Mouse (Mus musculus) monocyte, adult 5-6 weeks (primary cell): Measurements from ENCODE around the gene Hoxa7. TPM values are rescaled to one million over a fixed set of nuclear protein-coding genes. Genes with fewer than 3 reads are reported as not detected.
A peak's percentile ranks its signal among the peaks of the same experiment; 100 is the strongest.

ENCODE experiments used
- ATAC-seq: fragments of 153-309, 156-312 bp; replicated peaks from 2 replicates; pipeline ENCODE4 v1.8.0; 2017; ENCODE audit warnings: mild to moderate bottlenecking; ENCODE audit not compliant: low TSS enrichment, insufficient number of reproducible peaks, severe bottlenecking, poor library complexity, low FRiP score
- total RNA-seq: library from RNA; stranded (forward); fragments of 200-1000, 200-491, 200-594 nt; gene quantifications from 3 replicates; pipeline ENCODE4 v1.2.3, GENCODE M21; 2017

Gene Hoxa7
- total RNA-seq, result not detected in 3 replicates

GRCm38 (mm10) chr6:52221337-52221992, at the start of gene Hoxa7:
TSS of gene Hoxa7 (minus strand) at chr6:52221854.
- peak; percentile 87 for ATAC-seq

GRCm38 (mm10) chr6:52270494-52271480, 49.1 kb upstream of the Hoxa7 start:
- no peak for ATAC-seq

GRCm38 (mm10) chr6:52268756-52269155, 47.1 kb upstream of the Hoxa7 start:
- no peak for ATAC-seq

- ATAC-seq, result no peak
These were observed 46.7 kb upstream of the Hoxa7 start for GRCm38 (mm10) chr6:52268341-52268740.

GRCm38 (mm10) chr6:52267691-52268090, 46.0 kb upstream of the Hoxa7 start:
- no peak for ATAC-seq

GRCm38 (mm10) chr6:52267221-52267620, 45.6 kb upstream of the Hoxa7 start:
- no peak for ATAC-seq

GRCm38 (mm10) chr6:52266666-52266985, 45.0 kb upstream of the Hoxa7 start:
- ATAC-seq, result no peak

GRCm38 (mm10) chr6:52265913-52266665, 44.4 kb upstream of the Hoxa7 start:
- no peak for ATAC-seq

- no peak for ATAC-seq
These were observed 43.8 kb upstream of the Hoxa7 start for GRCm38 (mm10) chr6:52265306-52265912.

GRCm38 (mm10) chr6:52264106-52264790, 42.6 kb upstream of the Hoxa7 start:
- ATAC-seq, result no peak

GRCm38 (mm10) chr6:52263321-52263585, 41.6 kb upstream of the Hoxa7 start:
- no peak for ATAC-seq

- no peak for ATAC-seq
These were observed 41.0 kb upstream of the Hoxa7 start for GRCm38 (mm10) chr6:52262463-52263320.

- no peak for ATAC-seq
These were observed 40.3 kb upstream of the Hoxa7 start for GRCm38 (mm10) chr6:52261751-52262462.

- no peak for ATAC-seq
These were observed 39.3 kb upstream of the Hoxa7 start, which contains the start of gene Hoxa13 for GRCm38 (mm10) chr6:52260654-52261575. TSS of gene Hoxa13 (minus strand) at chr6:52260880.

GRCm38 (mm10) chr6:52259811-52260261, 38.2 kb upstream of the Hoxa7 start:
- ATAC-seq, result no peak
